Mouse (Mus musculus) thymus, postnatal 4 days (tissue): ENCODE data around the gene Pknox1.

Experiments used
- DNase-seq: peaks from one replicate; pipeline ENCODE4 v3.0.0; 2021

The Pknox1 gene

DNA sequence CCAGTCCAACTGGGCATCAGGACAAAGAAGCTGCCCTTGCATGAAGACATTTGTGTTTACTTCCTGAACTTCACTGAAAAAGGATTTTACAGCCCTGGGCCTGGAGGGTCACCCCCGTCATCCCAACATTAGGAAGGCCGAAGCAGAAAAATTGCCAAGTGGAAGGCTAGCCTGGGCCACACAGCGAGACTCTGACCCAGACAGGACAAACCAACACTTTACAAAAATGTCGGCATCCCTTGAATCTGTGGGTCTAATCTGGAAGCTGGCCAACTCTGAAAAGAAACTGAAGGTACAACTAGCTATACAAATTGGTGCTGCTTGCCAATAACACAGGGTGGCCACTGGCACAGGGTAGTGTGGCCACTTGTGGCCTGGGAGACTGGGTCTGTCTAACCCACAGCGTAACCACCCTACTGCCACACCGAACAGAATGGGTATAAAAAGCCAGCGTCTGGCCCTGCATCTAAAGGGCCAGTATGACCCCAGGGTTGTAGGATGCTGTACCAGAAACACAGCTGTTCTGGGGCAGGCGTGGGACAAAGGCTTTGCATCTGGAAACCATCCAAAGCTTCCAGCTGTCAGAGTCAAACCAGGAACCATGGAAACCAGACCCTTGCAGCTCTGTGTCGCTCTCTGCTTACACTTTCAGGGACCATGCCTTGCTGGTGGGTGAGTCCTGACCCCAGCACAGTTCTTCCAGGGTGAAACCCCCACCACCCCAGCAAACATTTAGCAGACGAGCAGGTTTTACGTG lies 7.2 kb upstream of the Pknox1 start:
- DNase-seq = peak; percentile 25

DNA sequence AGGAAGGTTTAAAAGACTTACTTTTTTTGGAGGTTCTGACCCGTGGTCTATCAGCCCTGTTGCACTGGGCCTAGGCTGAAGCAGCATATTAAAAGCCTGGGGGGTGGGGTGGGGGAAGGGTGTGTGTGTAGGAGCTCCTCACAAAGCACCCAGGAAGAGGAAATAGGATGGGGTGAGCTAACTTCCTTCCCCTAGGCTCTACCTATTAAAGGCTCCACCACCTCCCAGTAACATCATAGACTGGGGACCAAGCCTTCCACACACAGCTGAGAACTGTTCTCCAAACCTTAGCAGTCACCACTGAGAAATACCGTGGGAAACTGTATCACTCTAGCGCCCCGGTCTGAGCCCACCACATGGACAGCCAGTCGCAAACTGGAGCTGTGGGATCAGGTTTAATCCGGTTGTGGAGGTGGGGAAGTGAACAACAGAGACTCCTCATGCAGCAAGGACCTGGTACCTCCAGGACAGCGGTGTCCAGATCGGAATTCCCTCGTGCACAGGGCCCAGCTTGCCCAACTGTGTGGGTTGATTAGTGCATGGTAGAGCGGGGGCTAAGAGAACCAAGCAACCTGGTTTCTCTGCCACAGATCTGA lies 6.5 kb upstream of the Pknox1 start:
- peak; percentile 21 for DNase-seq

GRCm38 (mm10) chr17:31559021-31559789 lies 5.3 kb upstream of the Pknox1 start:
- DNase-seq = no peak

DNA sequence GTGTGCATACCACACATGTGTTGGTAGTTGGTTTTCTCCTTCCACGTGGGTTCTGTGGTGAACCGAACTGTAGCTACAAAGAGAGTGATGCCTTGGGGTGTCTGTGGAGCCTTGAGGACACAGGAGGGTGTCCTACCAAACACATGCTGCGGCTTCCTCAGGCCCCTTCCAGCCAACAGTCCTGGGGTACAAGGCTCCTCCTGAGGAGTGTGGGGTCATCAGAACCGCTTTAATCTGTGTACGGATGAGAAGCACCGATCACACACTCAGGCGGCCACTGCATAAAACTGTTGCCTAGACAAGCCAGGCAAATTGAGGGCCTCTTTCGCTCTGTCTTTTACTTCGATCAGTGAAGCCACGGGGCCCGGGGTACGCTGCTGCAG lies 911 bp upstream of the Pknox1 start:
- peak; percentile 64 for DNase-seq

GRCm38 (mm10) chr17:31564858-31565140 lies 265 bp downstream of the Pknox1 start:
- no peak for DNase-seq

GRCm38 (mm10) chr17:31565141-31566056 lies 865 bp downstream of the Pknox1 start:
- peak; percentile 88 for DNase-seq

DNA sequence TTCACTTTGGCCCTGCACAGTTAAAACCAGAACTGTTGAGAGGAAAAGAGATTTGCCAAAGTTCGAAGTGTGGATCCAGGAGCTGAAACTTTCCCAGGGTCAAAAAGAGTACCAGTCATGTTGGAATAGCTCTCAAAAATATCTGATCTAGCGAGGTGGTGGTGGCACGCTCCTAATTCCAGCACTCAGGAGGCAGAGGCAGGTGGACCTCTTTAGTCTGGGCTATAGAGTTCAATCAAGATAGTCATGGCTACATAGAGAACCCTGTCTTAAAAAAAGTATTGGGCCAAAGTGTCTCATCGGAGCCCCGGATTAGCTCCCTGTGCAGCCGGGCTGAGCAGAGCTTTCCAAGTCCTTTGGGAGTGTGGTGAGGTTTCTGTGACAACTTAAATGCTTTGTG lies 1.7 kb downstream of the Pknox1 start:
- no peak for DNase-seq

DNA sequence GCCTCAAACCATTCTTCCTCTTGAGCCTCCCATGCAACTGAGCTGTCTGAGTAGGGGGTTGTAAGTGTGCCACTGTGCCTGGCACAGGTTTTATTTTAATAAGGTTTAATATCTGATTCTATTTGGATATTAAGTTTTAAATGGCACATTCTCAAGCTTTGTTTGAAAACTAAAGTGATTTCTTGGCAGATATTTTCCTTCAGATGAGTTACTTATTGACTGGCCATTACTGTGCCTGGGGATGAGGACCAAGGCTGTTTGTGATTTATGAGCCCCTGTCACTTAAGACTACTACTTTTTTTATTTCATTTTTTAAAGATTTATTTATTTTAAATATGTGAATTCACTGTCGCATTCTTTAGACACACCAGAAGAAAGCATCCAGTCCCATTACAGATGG lies 5.2 kb downstream of the Pknox1 start:
- no peak for DNase-seq

- peak; percentile 62 for DNase-seq
Measured at GRCm38 (mm10) chr17:31570321-31570925, 5.9 kb downstream of the Pknox1 start.

DNA sequence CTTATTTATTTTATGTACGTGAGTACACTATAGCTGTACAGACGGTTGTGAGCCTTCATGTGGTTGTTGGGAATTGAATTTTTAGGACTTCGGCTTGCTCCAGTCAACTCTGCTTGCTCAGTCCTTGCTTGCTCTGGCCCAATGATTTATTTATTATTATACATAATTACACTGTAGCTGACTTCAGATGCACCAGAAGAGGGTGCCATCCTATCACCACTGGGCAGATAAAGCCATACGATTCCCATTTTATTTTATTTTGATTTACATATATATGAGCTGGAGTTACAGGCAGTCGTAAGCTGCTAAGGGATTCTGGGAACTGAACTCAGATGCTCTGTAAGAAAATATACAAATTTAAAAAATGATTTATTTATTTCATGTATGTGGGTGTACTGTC lies 7.2 kb downstream of the Pknox1 start:
- no peak for DNase-seq

GRCm38 (mm10) chr17:31574662-31575061 lies 10.1 kb downstream of the Pknox1 start:
- DNase-seq = no peak

GRCm38 (mm10) chr17:31576394-31577175 lies 12.1 kb downstream of the Pknox1 start:
- no peak for DNase-seq

- no peak for DNase-seq
Measured at GRCm38 (mm10) chr17:31580344-31580743, 15.8 kb downstream of the Pknox1 start.

DNA sequence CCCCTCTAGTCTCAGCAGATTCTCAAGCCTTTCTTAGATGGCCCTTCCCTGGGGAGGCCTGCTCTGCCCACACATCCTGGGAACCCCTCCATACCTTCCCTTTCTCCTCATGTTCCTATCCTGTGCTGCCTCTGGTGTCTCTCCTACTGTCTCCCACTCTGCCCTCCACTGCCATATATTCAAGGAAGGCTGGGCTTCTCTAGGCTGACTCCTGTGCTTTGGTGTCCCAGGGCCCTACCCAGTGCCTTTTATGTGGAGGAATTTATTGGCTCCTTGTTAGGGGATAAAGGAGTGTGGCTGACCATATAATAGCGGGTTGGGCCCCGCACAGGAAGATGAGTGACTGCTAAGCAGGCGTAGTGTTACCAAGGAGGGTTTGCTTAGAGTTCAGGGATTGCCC lies 18.7 kb downstream of the Pknox1 start:
- DNase-seq = no peak

- DNase-seq = no peak
Measured at GRCm38 (mm10) chr17:31583781-31584180, 19.2 kb downstream of the Pknox1 start.

GRCm38 (mm10) chr17:31588115-31588514 lies 23.6 kb downstream of the Pknox1 start:
- no peak for DNase-seq

DNA sequence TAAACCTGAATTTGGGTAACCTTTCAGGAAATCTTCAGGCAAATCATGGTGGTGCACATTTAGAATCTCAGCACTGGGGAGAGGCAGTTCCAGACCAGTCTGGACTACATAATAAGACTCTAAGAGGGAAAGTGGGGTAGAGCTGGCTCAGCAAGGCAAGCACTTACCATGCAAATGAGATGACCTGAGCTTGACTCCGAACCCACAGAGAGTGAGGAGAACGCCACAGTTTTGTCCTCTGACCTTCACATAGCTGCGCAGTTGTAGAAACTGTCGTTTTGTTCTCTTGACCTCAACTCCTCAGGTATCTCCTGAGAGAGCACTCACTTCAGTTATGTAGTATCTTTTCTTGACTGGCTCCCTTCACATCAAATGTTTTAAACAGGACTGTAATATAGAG lies 24.2 kb downstream of the Pknox1 start:
- DNase-seq = no peak

DNA sequence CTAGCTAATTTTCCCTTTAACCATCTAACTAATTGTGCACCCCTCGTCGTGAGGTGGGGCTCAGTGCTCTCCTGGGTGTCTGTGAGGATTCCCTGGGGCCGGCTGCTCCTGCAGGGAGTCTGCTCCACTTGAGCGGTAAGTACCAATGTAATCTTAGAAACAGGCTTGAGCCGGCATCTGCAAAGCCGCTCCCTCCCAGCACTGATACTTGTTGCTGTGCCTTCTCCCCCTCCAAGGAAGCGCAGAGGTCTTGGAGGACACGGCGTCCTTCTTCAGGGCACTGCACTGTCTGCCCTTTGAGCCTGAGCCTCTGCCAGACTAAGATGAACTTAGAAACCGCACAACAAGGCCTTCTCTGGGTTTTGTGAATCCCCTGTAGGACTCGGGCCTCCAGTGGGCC lies 26.3 kb downstream of the Pknox1 start:
- no peak for DNase-seq

GRCm38 (mm10) chr17:31594590-31594989 lies 30.1 kb downstream of the Pknox1 start:
- no peak for DNase-seq

DNA sequence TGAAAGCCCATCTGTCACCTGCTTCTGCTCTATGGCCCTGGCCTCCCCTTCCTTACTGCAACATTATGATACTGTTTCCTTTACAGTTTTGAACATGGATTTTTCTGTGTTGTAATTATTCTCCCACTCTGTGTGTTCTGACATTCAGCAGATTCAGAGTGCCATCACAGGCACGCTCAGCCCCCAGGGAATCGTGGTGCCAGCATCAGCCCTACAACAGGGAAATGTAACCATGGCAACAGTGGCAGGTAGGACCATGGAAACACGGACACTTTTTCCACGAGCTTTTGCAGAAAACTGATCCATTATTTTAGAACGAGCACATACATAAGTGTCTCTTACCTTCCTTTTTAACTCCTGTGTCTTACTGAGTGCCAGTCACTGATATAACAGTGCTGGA lies 30.5 kb downstream of the Pknox1 start:
- DNase-seq = no peak

DNA sequence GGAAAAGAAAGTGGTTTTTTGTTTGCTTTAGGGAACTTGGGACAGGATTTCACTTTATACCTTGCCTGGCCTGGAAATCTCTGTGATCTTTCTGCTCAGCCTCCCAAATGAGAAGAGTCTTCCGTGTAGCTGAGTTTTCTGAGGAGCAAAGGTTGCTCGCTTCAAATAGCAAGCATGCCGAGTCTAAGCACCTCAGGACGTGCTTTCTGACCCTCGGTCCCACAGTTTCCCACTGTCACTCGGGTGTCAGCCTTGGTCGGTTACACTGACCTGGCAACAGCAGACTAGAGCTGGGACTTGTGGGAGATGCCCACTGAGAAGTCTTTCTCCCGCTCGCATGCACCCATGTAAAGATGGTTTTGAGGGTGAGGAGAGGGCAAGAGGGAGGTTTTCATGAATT lies 33.4 kb downstream of the Pknox1 start:
- no peak for DNase-seq

GRCm38 (mm10) chr17:31598593-31598992 lies 34.1 kb downstream of the Pknox1 start:
- DNase-seq = no peak
